Mouse (Mus musculus) limb, embryonic 12.5 days (tissue): ENCODE data around the gene Cacna1a. TPM values are rescaled to one million over a fixed set of nuclear protein-coding genes. Genes with fewer than 3 reads are reported as not detected.

ENCODE experiments used
- ATAC-seq: fragments of 200-750 bp; cut with Nextera tagmentation; 2 replicates; pipeline ENCODE4 v1.8.0; 2017; ENCODE audit warnings: low read depth, moderate TSS enrichment; ENCODE audit not compliant: insufficient number of reproducible peaks, insufficient read depth, low FRiP score, low TSS enrichment
- H3K27ac ChIP-seq: fragments of 300-500 bp; sonication (generic); 2 replicates; pipeline ENCODE4 v1.5.1; 2016; ENCODE audit warnings: mild to moderate bottlenecking, moderate library complexity
- H3K27me3 ChIP-seq: fragments of 300-500 bp; sonication (generic); 2 replicates; pipeline ENCODE4 v1.6.1; 2016; ENCODE audit warnings: mild to moderate bottlenecking, moderate library complexity
- H3K36me3 ChIP-seq: fragments of 300-500 bp; sonication (generic); 2 replicates; pipeline ENCODE4 v1.6.1; 2016; ENCODE audit warnings: mild to moderate bottlenecking, moderate library complexity
- H3K4me1 ChIP-seq: fragments of 300-500 bp; sonication (generic); replicated peaks from 2 replicates; pipeline ENCODE4 v1.6.1; 2016
- H3K4me2 ChIP-seq: fragments of 300-500 bp; sonication (generic); 2 replicates; pipeline ENCODE4 v1.6.1; 2016; ENCODE audit warnings: mild to moderate bottlenecking, moderate library complexity
- H3K4me3 ChIP-seq: fragments of 300-500 bp; sonication (generic); replicated peaks from 2 replicates; pipeline ENCODE4 v1.5.1; 2016; ENCODE audit warnings: mild to moderate bottlenecking
- H3K9ac ChIP-seq: fragments of 300-500 bp; sonication (generic); replicated peaks from 2 replicates; pipeline ENCODE4 v1.6.1; 2016; ENCODE audit warnings: mild to moderate bottlenecking, moderate library complexity
- H3K9me3 ChIP-seq: fragments of 300-500 bp; sonication (generic); 2 replicates; pipeline ENCODE4 v1.6.1; 2016; ENCODE audit warnings: mild to moderate bottlenecking, moderate library complexity
- WGBS: fragments of 180-500 bp; shearing (Covaris S2); methylation state at CpG from one replicate; pipeline ENCODE4 v1.1.7; 2016; 5-methylcytosine and 5-hydroxymethylcytosine counted together
- polyA plus RNA-seq: library from polyadenylated mRNA; unstranded; fragments of >200 nt; fragmentation: Nextera tagmentation; extraction: Ambion mirVana; gene quantifications from 2 replicates; pipeline ENCODE4 v1.2.1, GENCODE M21; 2016

Cacna1a gene
- polyA plus RNA-seq, 1 experiment from 2014 or later: 11.9 TPM

GRCm38 (mm10) chr8:84363428-84364134, 24.7 kb upstream of the Cacna1a start:
- H3K36me3 ChIP-seq: no peaks in the 10 kb centered on the region
- H3K27ac ChIP-seq: no peak overlapping the region
- no peak overlapping the region for H3K9ac ChIP-seq
- H3K4me1 ChIP-seq: no peaks in the 10 kb centered on the region
- H3K4me3 ChIP-seq: no peak overlapping the region
- no peak for ATAC-seq
- no peaks in the 10 kb centered on the region for H3K9me3 ChIP-seq
- H3K27me3 ChIP-seq: peaks cover 39% of the 10 kb centered on the region
- H3K4me2 ChIP-seq: no peak overlapping the region
- WGBS: 16% methylated on average over 23 of the region's 23 CpGs

GRCm38 (mm10) chr8:84365197-84365596, 23.0 kb upstream of the Cacna1a start:
- Histone ChIP-seq H3K36me3 (no peaks in the 10 kb centered on the region), H3K27ac (no peak overlapping the region), H3K9me3 (peaks cover 3% of the 10 kb centered on the region; the same call in 1 of the 2 replicates), H3K9ac (no peak overlapping the region), H3K27me3 (peaks cover 38% of the 10 kb centered on the region), H3K4me2 (no peak overlapping the region), H3K4me1 (no peaks in the 10 kb centered on the region), H3K4me3 (no peak overlapping the region)
- WGBS: 100% methylated on average over 1 of the region's 1 CpGs
- ATAC-seq: no peak

GRCm38 (mm10) chr8:84370972-84371371, 17.3 kb upstream of the Cacna1a start:
- Histone ChIP-seq H3K4me2 (no peak overlapping the region), H3K4me3 (no peak overlapping the region), H3K36me3 (no peaks in the 10 kb centered on the region), H3K4me1 (peaks cover 23% of the 10 kb centered on the region), H3K27ac (no peak overlapping the region), H3K27me3 (no peaks in the 10 kb centered on the region; the same call in 1 of the 2 replicates), H3K9me3 (peaks cover 3% of the 10 kb centered on the region; the same call in 1 of the 2 replicates), H3K9ac (no peak overlapping the region)
- WGBS: 50% methylated on average over 4 of the region's 4 CpGs
- ATAC-seq: no peak

GRCm38 (mm10) chr8:84375038-84375437, 13.2 kb upstream of the Cacna1a start:
- H3K27me3 ChIP-seq: no peaks in the 10 kb centered on the region; the same call in 1 of the 2 replicates
- 37% methylated on average over 5 of the region's 5 CpGs for WGBS
- no peak overlapping the region for H3K9ac ChIP-seq
- H3K9me3 ChIP-seq: no peaks in the 10 kb centered on the region
- no peak overlapping the region for H3K4me3 ChIP-seq
- no peaks in the 10 kb centered on the region for H3K36me3 ChIP-seq
- H3K27ac ChIP-seq: no peak overlapping the region
- no peak for ATAC-seq
- no peak overlapping the region for H3K4me2 ChIP-seq
- peaks cover 23% of the 10 kb centered on the region for H3K4me1 ChIP-seq

GRCm38 (mm10) chr8:84375803-84376202, 12.4 kb upstream of the Cacna1a start:
- Histone ChIP-seq H3K27me3 (no peaks in the 10 kb centered on the region; the same call in 1 of the 2 replicates), H3K9ac (no peak overlapping the region), H3K9me3 (no peaks in the 10 kb centered on the region), H3K36me3 (no peaks in the 10 kb centered on the region), H3K4me2 (no peak overlapping the region), H3K4me3 (no peak overlapping the region), H3K4me1 (peaks cover 20% of the 10 kb centered on the region), H3K27ac (no peak overlapping the region)
- ATAC-seq: no peak
- 71% methylated on average over 5 of the region's 5 CpGs for WGBS

- 75% methylated on average over 6 of the region's 6 CpGs for WGBS
- Histone ChIP-seq H3K27me3 (no peaks in the 10 kb centered on the region; the same call in 1 of the 2 replicates), H3K9ac (no peak overlapping the region), H3K4me1 (peaks cover 15% of the 10 kb centered on the region), H3K4me3 (no peak overlapping the region), H3K36me3 (no peaks in the 10 kb centered on the region), H3K27ac (no peak overlapping the region), H3K4me2 (no peak overlapping the region), H3K9me3 (no peaks in the 10 kb centered on the region)
- ATAC-seq: no peak
These were observed 11.7 kb upstream of the Cacna1a start for GRCm38 (mm10) chr8:84376564-84376963.

- Histone ChIP-seq H3K4me2 (no peak overlapping the region), H3K9ac (no peak overlapping the region), H3K27ac (no peak overlapping the region), H3K4me1 (no peaks in the 10 kb centered on the region), H3K4me3 (no peak overlapping the region), H3K36me3 (no peaks in the 10 kb centered on the region), H3K9me3 (no peaks in the 10 kb centered on the region), H3K27me3 (no peaks in the 10 kb centered on the region)
- WGBS: 83% methylated on average over 7 of the region's 7 CpGs
- ATAC-seq: no peak
These were observed 6.6 kb upstream of the Cacna1a start for GRCm38 (mm10) chr8:84381676-84382075.

- H3K4me1 ChIP-seq: no peaks in the 10 kb centered on the region
- H3K9me3 ChIP-seq: no peaks in the 10 kb centered on the region
- ATAC-seq: no peak
- H3K4me3 ChIP-seq: no peak overlapping the region
- H3K4me2 ChIP-seq: no peak overlapping the region
- H3K27me3 ChIP-seq: no peaks in the 10 kb centered on the region
- H3K36me3 ChIP-seq: no peaks in the 10 kb centered on the region
- no peak overlapping the region for H3K9ac ChIP-seq
- WGBS: 82% methylated on average over 9 of the region's 9 CpGs
- no peak overlapping the region for H3K27ac ChIP-seq
These were observed 533 bp downstream of the Cacna1a start for GRCm38 (mm10) chr8:84388773-84389172.

- Histone ChIP-seq H3K27ac (no peak overlapping the region), H3K4me2 (no peak overlapping the region), H3K9me3 (no peaks in the 10 kb centered on the region), H3K4me3 (no peak overlapping the region), H3K9ac (no peak overlapping the region), H3K27me3 (no peaks in the 10 kb centered on the region), H3K4me1 (no peaks in the 10 kb centered on the region), H3K36me3 (no peaks in the 10 kb centered on the region)
- ATAC-seq: no peak
- 89% methylated on average over 3 of the region's 3 CpGs for WGBS
These were observed 933 bp downstream of the Cacna1a start for GRCm38 (mm10) chr8:84389173-84389572.

- H3K9ac ChIP-seq: no peak overlapping the region
- H3K4me2 ChIP-seq: no peak overlapping the region
- H3K9me3 ChIP-seq: no peaks in the 10 kb centered on the region
- H3K4me1 ChIP-seq: no peaks in the 10 kb centered on the region; the same call in 1 of the 2 replicates
- no peak for ATAC-seq
- no peak overlapping the region for H3K27ac ChIP-seq
- H3K4me3 ChIP-seq: no peak overlapping the region
- no peaks in the 10 kb centered on the region for H3K36me3 ChIP-seq
- no peaks in the 10 kb centered on the region for H3K27me3 ChIP-seq
- WGBS: 82% methylated on average over 5 of the region's 5 CpGs
These were observed 3.4 kb downstream of the Cacna1a start for GRCm38 (mm10) chr8:84391611-84392010.

GRCm38 (mm10) chr8:84395751-84396457, 7.7 kb downstream of the Cacna1a start:
- no peak for ATAC-seq
- Histone ChIP-seq H3K9ac (no peak overlapping the region), H3K27ac (no peak overlapping the region), H3K9me3 (no peaks in the 10 kb centered on the region), H3K27me3 (no peaks in the 10 kb centered on the region; the same call in 1 of the 2 replicates), H3K4me1 (no peaks in the 10 kb centered on the region; the same call in 1 of the 2 replicates), H3K4me3 (no peak overlapping the region), H3K4me2 (no peak overlapping the region), H3K36me3 (no peaks in the 10 kb centered on the region)
- WGBS: 65% methylated on average over 6 of the region's 6 CpGs
